Mouse (Mus musculus) lung, postnatal 4 days (tissue): ENCODE results near the gene Dbn1.
A peak's percentile ranks its signal among the peaks of the same experiment; 100 is the strongest.

Experiments used
- DNase-seq, 2 experiments: peaks; one replicate each; pipeline ENCODE4 v3.0.0; 2021

Gene Dbn1

GRCm38 (mm10) chr13:55487578-55488498 lies at the start of gene Dbn1:
Gene Dbn1 (minus strand): TSS chr13:55488111.
- DNase-seq = peak; percentile 66 to 77

GRCm38 (mm10) chr13:55536194-55537175 lies 48.6 kb upstream of the Dbn1 start, which contains the start of gene Ddx41:
Gene Ddx41 (minus strand): TSS chr13:55536658.
- peak; percentile 100 for DNase-seq

GRCm38 (mm10) chr13:55535796-55536193 lies 47.9 kb upstream of the Dbn1 start:
- DNase-seq = no peak

GRCm38 (mm10) chr13:55535191-55535590 lies 47.3 kb upstream of the Dbn1 start:
- no peak for DNase-seq

GRCm38 (mm10) chr13:55529198-55529915 lies 41.4 kb upstream of the Dbn1 start, which contains the start of gene Dok3:
Gene Dok3 (minus strand): TSS chr13:55529296.
- DNase-seq = peak in 1 of 2 experiments; percentile 48

- DNase-seq = peak; percentile 57 to 58
Measured at GRCm38 (mm10) chr13:55527834-55528772, 40.2 kb upstream of the Dbn1 start.

- peak in 1 of 2 experiments; percentile 24 for DNase-seq
Measured at GRCm38 (mm10) chr13:55527212-55527611, 39.3 kb upstream of the Dbn1 start.

GRCm38 (mm10) chr13:55525733-55526553 lies 38.0 kb upstream of the Dbn1 start:
- no peak for DNase-seq

- DNase-seq = peak in 1 of 2 experiments; percentile 22
Measured at GRCm38 (mm10) chr13:55523951-55524600, 36.2 kb upstream of the Dbn1 start.

- DNase-seq = peak; percentile 37 to 61
Measured at GRCm38 (mm10) chr13:55523278-55523677, 35.4 kb upstream of the Dbn1 start.

- DNase-seq = peak in 1 of 2 experiments; percentile 20
Measured at GRCm38 (mm10) chr13:55522730-55523129, 34.8 kb upstream of the Dbn1 start.

GRCm38 (mm10) chr13:55519606-55520005 lies 31.7 kb upstream of the Dbn1 start:
- no peak for DNase-seq

- DNase-seq = peak; percentile 81 to 89
Measured at GRCm38 (mm10) chr13:55516955-55517354, 29.0 kb upstream of the Dbn1 start.

- no peak for DNase-seq
Measured at GRCm38 (mm10) chr13:55513828-55514227, 25.9 kb upstream of the Dbn1 start.

GRCm38 (mm10) chr13:55513111-55513748 lies 25.3 kb upstream of the Dbn1 start, which contains the start of gene Pdlim7:
Gene Pdlim7 (minus strand): TSS chr13:55513676.
- DNase-seq = peak; percentile 93 to 94

GRCm38 (mm10) chr13:55512379-55513031 lies 24.6 kb upstream of the Dbn1 start:
- peak; percentile 68 to 73 for DNase-seq

GRCm38 (mm10) chr13:55511492-55511861 lies 23.6 kb upstream of the Dbn1 start:
- DNase-seq = no peak
